Comparison of ENCODE assay signal across 29 mouse cellular contexts in the genomic region with DNA sequence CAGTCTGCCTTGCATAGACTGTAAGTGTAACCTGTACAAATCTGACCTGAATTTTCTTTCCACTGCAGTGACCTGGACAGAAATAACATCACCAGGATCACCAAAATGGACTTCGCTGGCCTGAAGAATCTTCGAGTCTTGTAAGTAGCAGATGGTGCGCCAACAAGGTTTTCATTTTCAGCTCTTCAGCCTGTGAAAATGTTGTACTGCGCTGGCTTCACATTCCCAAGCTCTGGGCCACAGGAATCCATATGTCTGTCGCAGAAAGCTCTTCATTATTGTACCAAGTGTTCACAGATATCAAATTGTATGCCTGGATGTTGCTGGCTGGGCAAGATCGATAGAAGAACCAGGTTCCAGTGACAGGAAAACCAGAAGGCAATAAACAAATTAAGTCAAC. TPM values are rescaled to one million over a fixed set of nuclear protein-coding genes. Genes with fewer than 3 reads are reported as not detected.
DNase-seq lines count a peak whose midpoint lies in the region; ATAC-seq and TF ChIP-seq lines count a peak whose summit lies in the region.
"Had no signal": no experiment of that assay in that cellular context is flagged by ENCODE, and none has a peak within 500 bp of the region (broad histone marks: within the 10 kb centered on the region; RNA-seq: fewer than 3 reads in every experiment).

No protein-coding gene starts in this region.

- 84% methylated on average over 6 of the region's 6 CpGs for WGBS in hindbrain, embryonic 13.5 days
- WGBS in hindbrain, embryonic 11.5 days, result 91% methylated on average over 6 of the region's 6 CpGs
- WGBS in midbrain, embryonic 11.5 days, result 93% methylated on average over 6 of the region's 6 CpGs
- WGBS in midbrain, embryonic 16.5 days, result 92% methylated on average over 6 of the region's 6 CpGs

- ATAC-seq in hindbrain, embryonic 13.5 days (ENCODE audit: low FRiP score), result no peak
- ATAC-seq in hindbrain, embryonic 11.5 days (ENCODE audit: low FRiP score), result no peak
- no peak for ATAC-seq in midbrain, embryonic 11.5 days (ENCODE audit: low FRiP score)
- ATAC-seq in midbrain, embryonic 16.5 days, result no peak
- no peak for ATAC-seq in erythroblast, adult 5-6 weeks (replicated peaks; ENCODE audit: low FRiP score, poor library complexity, severe bottlenecking)
- ATAC-seq: forebrain, embryonic 14.5 days; forebrain, postnatal 0 days; hindbrain, embryonic 16.5 days; Patski had no signal

- no peaks in the 10 kb centered on the region for H3K27me3 ChIP-seq in hindbrain, embryonic 13.5 days
- no peaks in the 10 kb centered on the region for H3K27me3 ChIP-seq in hindbrain, embryonic 11.5 days (ENCODE audit: control insufficient read depth, insufficient read depth, low read length)
- H3K27me3 ChIP-seq in midbrain, embryonic 11.5 days (ENCODE audit: control insufficient read depth, insufficient read depth, low read length), result no peaks in the 10 kb centered on the region
- no peaks in the 10 kb centered on the region for H3K27me3 ChIP-seq in midbrain, embryonic 16.5 days (ENCODE audit: control insufficient read depth, insufficient read depth, low read depth, low read length)
- H3K27me3 ChIP-seq: CH12.LX; heart, embryonic 13.5 days; hindbrain, embryonic 12.5 days had no signal

- H3K36me3 ChIP-seq in hindbrain, embryonic 13.5 days, result no peaks in the 10 kb centered on the region
- H3K36me3 ChIP-seq in hindbrain, embryonic 11.5 days (ENCODE audit: control insufficient read depth, insufficient read depth, low read length), result no peaks in the 10 kb centered on the region
- no peaks in the 10 kb centered on the region for H3K36me3 ChIP-seq in midbrain, embryonic 11.5 days (ENCODE audit: control insufficient read depth, insufficient read depth, low read length)
- H3K36me3 ChIP-seq in midbrain, embryonic 16.5 days (ENCODE audit: control insufficient read depth, insufficient read depth, low read length), result no peaks in the 10 kb centered on the region
- H3K36me3 ChIP-seq: G1E; hindbrain, embryonic 12.5 days had no signal

- TF ChIP-seq CTCF in brain, embryonic 14.5 days (IDR thresholded peaks at IDR 0.05; ENCODE audit: borderline replicate concordance, extremely low read depth, insufficient read depth, insufficient read length), result no peak

- DNase-seq in hindbrain, embryonic 11.5 days (ENCODE audit: low spot score), result no peak
- DNase-seq in midbrain, embryonic 11.5 days (ENCODE audit: low spot score, missing footprints), result peak; percentile 4
- peak; percentile 13 for DNase-seq in brain, embryonic 14.5 days (ENCODE audit: low read depth)
- DNase-seq in kidney, postnatal 36 days, result no peak
- DNase-seq: adrenal gland, postnatal 10 days; adrenal gland, postnatal 36 days; B cell, adult 2 months; cerebellum, adult 11-12 months; cerebellum, adult 8-10 months; cerebellum, postnatal 10 days; cerebellum, postnatal 36 days; forebrain, postnatal 0 days; gastrocnemius, postnatal 10 days; gastrocnemius, postnatal 36 days; heart, adult 2 months; heart, postnatal 14 days; heart, postnatal 4 days had no signal

- no peaks in the 10 kb centered on the region for H3K9me3 ChIP-seq in hindbrain, embryonic 13.5 days
- H3K9me3 ChIP-seq in hindbrain, embryonic 11.5 days (ENCODE audit: control insufficient read depth, low read length), result no peaks in the 10 kb centered on the region
- H3K9me3 ChIP-seq in midbrain, embryonic 11.5 days (ENCODE audit: control insufficient read depth, low read length), result no peaks in the 10 kb centered on the region
- no peaks in the 10 kb centered on the region for H3K9me3 ChIP-seq in midbrain, embryonic 16.5 days (replicated peaks; ENCODE audit: control insufficient read depth, low read length, poor library complexity, severe bottlenecking)
- H3K9me3 ChIP-seq: heart, embryonic 10.5 days; heart, embryonic 13.5 days; hindbrain, embryonic 12.5 days had no signal

- H3K4me2 ChIP-seq in hindbrain, embryonic 13.5 days, result no peak overlapping the region
- H3K4me2 ChIP-seq in hindbrain, embryonic 11.5 days (replicated peaks; ENCODE audit: low read depth, low read length), result no peak overlapping the region
- H3K4me2 ChIP-seq in midbrain, embryonic 11.5 days, result no peak overlapping the region
- H3K4me2 ChIP-seq in midbrain, embryonic 16.5 days (ENCODE audit: low read length), result no peak overlapping the region
- H3K4me2 ChIP-seq: heart, embryonic 13.5 days; hindbrain, embryonic 12.5 days had no signal

- H3K4me1 ChIP-seq in hindbrain, embryonic 13.5 days (replicated peaks), result no peaks in the 10 kb centered on the region
- no peaks in the 10 kb centered on the region for H3K4me1 ChIP-seq in hindbrain, embryonic 11.5 days (replicated peaks; ENCODE audit: control insufficient read depth, insufficient read depth, low read length)
- H3K4me1 ChIP-seq in midbrain, embryonic 11.5 days (ENCODE audit: control insufficient read depth, insufficient read depth, low read length), result no peaks in the 10 kb centered on the region
- H3K4me1 ChIP-seq in midbrain, embryonic 16.5 days (ENCODE audit: control insufficient read depth, insufficient read depth, low read length), result no peaks in the 10 kb centered on the region
- H3K4me1 ChIP-seq: heart, embryonic 10.5 days; heart, embryonic 13.5 days; hindbrain, embryonic 12.5 days had no signal

- H3K27ac ChIP-seq in hindbrain, embryonic 13.5 days, result peak overlapping the region; percentile 31; the same call in 1 of the 2 replicates
- H3K27ac ChIP-seq in hindbrain, embryonic 11.5 days (ENCODE audit: low read depth, low read length), result no peak overlapping the region
- H3K27ac ChIP-seq in midbrain, embryonic 11.5 days (ENCODE audit: low read depth, low read length), result no peak overlapping the region
- no peak overlapping the region for H3K27ac ChIP-seq in midbrain, embryonic 16.5 days (ENCODE audit: low read length)
- H3K27ac ChIP-seq: heart, adult 2 months; heart, embryonic 10.5 days; heart, embryonic 13.5 days; hindbrain, embryonic 12.5 days had no signal

- H3K4me3 ChIP-seq in hindbrain, embryonic 13.5 days, result no peak overlapping the region
- no peak overlapping the region for H3K4me3 ChIP-seq in hindbrain, embryonic 11.5 days (ENCODE audit: low read depth, low read length)
- no peak overlapping the region for H3K4me3 ChIP-seq in midbrain, embryonic 11.5 days (ENCODE audit: low read depth, low read length)
- H3K4me3 ChIP-seq in midbrain, embryonic 16.5 days (ENCODE audit: low read depth, low read length), result no peak overlapping the region
- H3K4me3 ChIP-seq: heart, adult 2 months; heart, embryonic 10.5 days; heart, embryonic 13.5 days; hindbrain, embryonic 12.5 days had no signal

- H3K9ac ChIP-seq in hindbrain, embryonic 13.5 days, result no peak overlapping the region
- H3K9ac ChIP-seq in hindbrain, embryonic 11.5 days (ENCODE audit: low read depth, low read length), result no peak overlapping the region
- H3K9ac ChIP-seq in midbrain, embryonic 11.5 days (ENCODE audit: low read length), result no peak overlapping the region
- H3K9ac ChIP-seq in midbrain, embryonic 16.5 days (ENCODE audit: low read depth, low read length), result no peak overlapping the region
- H3K9ac ChIP-seq: forebrain, postnatal 0 days; heart, embryonic 13.5 days; hindbrain, embryonic 12.5 days had no signal

- TF ChIP-seq POLR2A in brain, embryonic 14.5 days (IDR thresholded peaks at IDR 0.05; ENCODE audit: borderline replicate concordance, extremely low read depth, insufficient read depth, insufficient read length, poor library complexity, severe bottlenecking), result no peak

RNA-seq across cellular contexts. Expression of gene Slit3, which starts 50.5 kb away (rescaled TPM):
- 25.9 and 28.7 TPM in 2 replicates for polyA plus RNA-seq in hindbrain, embryonic 13.5 days (2015; fragmentation: Nextera tagmentation; extraction: Ambion mirVana)
- polyA plus RNA-seq in hindbrain, embryonic 11.5 days (2014; fragmentation: Nextera tagmentation; extraction: Ambion mirVana), result 22.4 and 39.3 TPM in 2 replicates
- polyA plus RNA-seq in midbrain, embryonic 11.5 days (2014; fragmentation: Nextera tagmentation; extraction: Ambion mirVana), result 11.1 and 11.4 TPM in 2 replicates
- polyA plus RNA-seq in midbrain, embryonic 16.5 days (2015; fragmentation: Nextera tagmentation; extraction: Ambion mirVana), result 4.5 and 5.0 TPM in 2 replicates
- 5.1 and 9.3 TPM in 2 replicates for polyA plus RNA-seq in brain, embryonic 14.5 days (2012; rRNA removed)
- not detected in 2 replicates for total RNA-seq in erythroblast, adult 5-6 weeks (2015; ENCODE audit: low replicate concordance)
- total RNA-seq in erythroblast, adult 5-6 weeks (2017; ENCODE audit: low replicate concordance), result 0.14 TPM in 1 of 2 replicates, not detected in the other
- total RNA-seq: granulocyte monocyte progenitor cell, adult 5-6 weeks had no signal
- polyA plus RNA-seq: G1E had no signal

Comparison
In these comparisons a context has a peak if more than half of its experiments do, and no peak if none do; other contexts are left out.
1. DNase-seq: peak in midbrain, embryonic 11.5 days (single experiment) and brain, embryonic 14.5 days (single experiment); none in hindbrain, embryonic 11.5 days (single experiment) and kidney, postnatal 36 days (0 of 2).